Mouse (Mus musculus) thymus, adult 18-20 months (tissue): Measurements from ENCODE around the gene Med18.
"Not testable (repeated sequence)": the region's sequence is repeated elsewhere in the genome, so short reads cannot be mapped to it uniquely, and the experiment has no call there.

Experiments
- DNase-seq, 2 experiments: peaks; one replicate each; pipeline ENCODE4 v3.0.0; 2022; ENCODE audit warnings: mixed read lengths in 2 of 2

Med18 gene

DNA sequence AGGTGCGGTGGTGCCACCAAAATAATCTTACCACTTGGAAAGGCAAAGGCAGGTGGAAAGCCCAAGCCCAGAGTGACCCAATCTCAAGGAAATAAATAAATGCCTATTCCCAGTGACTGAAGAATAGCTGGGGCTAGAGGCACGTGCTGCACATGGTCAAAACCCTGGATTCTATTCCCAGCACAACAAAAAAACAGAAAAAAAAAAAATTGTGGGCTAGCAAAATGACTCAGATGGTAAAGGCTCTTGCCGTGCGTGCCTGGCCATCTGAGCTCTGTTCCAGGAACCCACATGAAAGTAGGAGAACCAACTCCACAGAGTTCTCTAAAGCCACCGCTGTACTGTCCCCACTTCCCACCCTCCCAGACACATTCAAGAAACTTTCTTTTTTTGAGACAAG, 43.2 kb downstream of the Med18 start:
- no peak for DNase-seq

DNA sequence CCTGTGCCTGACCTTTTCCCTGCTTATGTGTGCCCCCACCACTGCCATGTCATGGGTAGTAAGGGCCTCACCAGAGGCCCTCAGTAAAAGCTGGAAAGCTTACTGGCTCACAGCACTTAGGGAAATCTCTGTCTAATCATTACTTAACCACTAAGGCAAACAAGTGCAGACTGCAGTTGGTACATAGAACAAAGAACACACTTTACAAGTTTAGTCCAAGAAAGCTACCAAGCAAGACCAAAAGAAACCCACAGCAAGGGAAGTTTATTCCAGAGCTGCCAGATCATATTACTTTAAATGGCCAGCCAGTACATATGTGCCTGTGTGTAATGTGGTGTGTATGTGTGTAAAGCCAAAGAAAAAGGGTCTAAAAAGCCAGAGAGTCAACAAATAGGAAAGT, 47.8 kb downstream of the Med18 start:
- no peak for DNase-seq

DNA sequence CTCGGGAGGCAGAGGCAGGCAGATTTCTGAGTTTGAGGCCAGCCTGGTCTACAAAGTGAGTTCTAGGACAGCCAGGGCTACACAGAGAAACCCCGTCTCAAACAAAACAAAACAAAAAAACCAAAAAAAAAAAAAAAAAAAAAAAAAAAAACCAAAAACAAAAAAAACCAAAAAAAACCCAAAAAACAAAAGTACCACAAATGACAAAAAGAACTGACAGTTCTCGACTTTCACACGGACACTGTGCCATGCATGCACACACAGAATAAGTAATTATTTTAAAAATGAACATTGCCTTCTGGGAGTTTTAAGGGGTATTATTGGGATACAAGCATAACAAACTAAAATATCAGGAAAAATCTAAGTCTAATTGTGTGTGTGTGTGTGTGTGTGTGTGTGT, 50.5 kb downstream of the Med18 start:
- not testable (repeated sequence) for DNase-seq

DNA sequence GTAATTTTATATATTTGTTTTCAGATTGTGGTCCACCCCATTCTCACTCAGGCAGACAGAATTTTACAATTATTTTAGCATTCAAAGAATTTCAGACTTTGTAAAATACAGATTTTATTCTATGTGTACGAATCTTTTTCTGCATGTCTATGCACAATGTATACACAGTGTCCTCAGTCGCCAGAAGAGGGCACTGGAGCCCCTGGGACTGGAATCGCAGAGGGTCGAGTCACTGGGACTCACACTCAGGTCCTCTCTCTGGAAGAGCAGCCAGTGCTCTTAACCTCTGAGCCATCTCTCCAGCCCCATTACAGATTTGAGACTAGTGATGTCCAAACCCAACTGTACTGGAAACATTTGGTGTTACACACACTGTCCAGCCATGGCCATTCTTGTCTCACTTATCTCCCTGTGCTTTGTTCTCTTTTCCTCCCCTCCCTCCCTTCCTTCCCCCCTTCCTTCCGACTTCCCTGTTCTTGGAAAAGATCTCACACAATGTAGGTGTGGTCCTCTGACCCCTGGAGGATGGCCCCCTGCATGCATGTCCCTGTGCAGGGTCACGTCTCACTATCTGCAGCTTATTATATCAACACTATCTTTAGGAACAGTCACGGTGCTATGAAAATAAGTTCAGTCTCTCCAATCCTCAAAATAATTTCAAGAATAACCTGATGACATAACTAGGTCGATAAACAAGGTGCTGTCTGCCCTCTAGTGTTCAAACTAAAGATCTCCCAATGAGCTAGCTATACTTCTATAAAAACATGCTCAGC, 52.2 kb downstream of the Med18 start:
- no peak for DNase-seq

DNA sequence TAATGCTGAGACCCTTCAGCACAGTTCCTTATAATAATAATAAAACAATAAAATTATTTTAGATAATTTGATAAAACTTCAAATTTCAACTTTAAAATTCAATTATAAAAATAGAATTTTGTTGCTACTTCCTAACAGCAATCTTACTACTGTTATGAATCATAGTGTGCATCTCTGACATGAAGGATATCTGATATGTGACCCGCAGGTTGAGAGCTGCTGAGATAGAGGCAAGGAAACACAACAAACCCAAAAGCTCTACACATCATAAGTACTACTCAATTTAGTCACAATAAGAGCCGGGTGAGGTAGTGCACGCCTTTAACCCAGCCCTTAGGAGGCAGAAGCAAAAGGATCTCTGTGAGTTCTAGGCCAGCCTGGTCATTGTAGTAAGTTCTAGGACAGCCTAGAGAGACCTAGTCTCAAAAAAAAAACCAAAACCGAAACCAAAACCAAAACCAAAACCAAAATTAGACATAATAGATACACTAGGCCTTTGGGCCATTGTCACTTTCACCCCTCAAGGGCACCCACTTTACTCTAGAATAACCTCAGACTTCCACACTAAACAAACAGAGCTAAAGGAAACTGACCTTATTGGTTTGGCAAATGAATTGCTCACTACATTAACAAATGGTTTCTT, 54.0 kb downstream of the Med18 start:
- no peak for DNase-seq
